Mouse (Mus musculus): ENCODE measurements at regions not wholly inside any gene's neighbourhood (a gene's known extent, or its start where the extent isn't known, plus 50 kb on each side); places are given as distances from the start of the nearest gene placed in this dataset.

- Histone ChIP-seq H3K36me3 (ENCODE audit: insufficient read depth, low read length) (no peaks in the 10 kb centered on the region), H3K27me3 (ENCODE audit: insufficient read depth, low read length) (no peaks in the 10 kb centered on the region), H3K4me1 (replicated peaks; ENCODE audit: low read depth, low read length) (peaks cover 82% of the 10 kb centered on the region), H3K9me3 (ENCODE audit: low read length) (peaks cover 3% of the 10 kb centered on the region; the same call in 1 of the 2 replicates), H3K4me3 (replicated peaks; ENCODE audit: low read length) (no peak overlapping the region)
- TF ChIP-seq CTCF (conservative IDR thresholded peaks at IDR 0.05; ENCODE audit: low read length) (no peak), POU5F1 (IDR thresholded peaks at IDR 0.05; ENCODE audit: borderline replicate concordance, low read length) (no peak), NANOG (IDR thresholded peaks at IDR 0.05; ENCODE audit: borderline replicate concordance, low read length) (no peak)
Observed at GRCm38 (mm10) chr6:100429511-100429910, 142.2 kb upstream of the Rybp start.

DNA sequence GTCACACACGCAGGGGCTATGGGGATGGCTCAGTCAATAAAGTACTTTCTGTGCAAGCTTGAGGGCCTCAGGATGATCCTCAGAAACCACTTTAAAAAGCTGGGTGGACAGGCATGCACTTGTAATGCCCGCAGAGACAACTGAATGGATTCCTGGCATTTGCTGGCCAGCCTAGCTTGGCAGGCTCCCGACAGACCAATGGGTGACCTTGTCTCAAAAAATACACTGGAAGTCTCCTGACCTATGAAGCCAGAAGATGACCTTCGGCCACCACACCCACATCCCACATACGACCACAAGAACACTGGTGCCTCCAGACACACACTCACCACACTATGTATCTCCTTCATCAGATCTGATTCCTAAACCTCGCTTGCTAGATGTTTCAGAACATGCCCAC, 141.5 kb upstream of the Rybp start:
- Histone ChIP-seq H3K4me3 (replicated peaks; ENCODE audit: low read length) (no peak overlapping the region), H3K36me3 (ENCODE audit: insufficient read depth, low read length) (no peaks in the 10 kb centered on the region), H3K27me3 (ENCODE audit: insufficient read depth, low read length) (no peaks in the 10 kb centered on the region), H3K9me3 (ENCODE audit: low read length) (no peaks in the 10 kb centered on the region), H3K4me1 (replicated peaks; ENCODE audit: low read depth, low read length) (peaks cover 87% of the 10 kb centered on the region)
- TF ChIP-seq NANOG (IDR thresholded peaks at IDR 0.05; ENCODE audit: borderline replicate concordance, low read length) (no peak), POU5F1 (IDR thresholded peaks at IDR 0.05; ENCODE audit: borderline replicate concordance, low read length) (no peak)

GRCm38 (mm10) chr6:100425551-100425950, 138.3 kb upstream of the Rybp start:
- H3K36me3 ChIP-seq (ENCODE audit: insufficient read depth, low read length), result no peaks in the 10 kb centered on the region
- TF ChIP-seq POU5F1 (IDR thresholded peaks at IDR 0.05; ENCODE audit: borderline replicate concordance, low read length) (no peak), NANOG (IDR thresholded peaks at IDR 0.05; ENCODE audit: borderline replicate concordance, low read length) (no peak), CTCF (conservative IDR thresholded peaks at IDR 0.05; ENCODE audit: low read length) (no peak)
- H3K9me3 ChIP-seq (ENCODE audit: low read length), result no peaks in the 10 kb centered on the region
- H3K27me3 ChIP-seq (ENCODE audit: insufficient read depth, low read length), result no peaks in the 10 kb centered on the region
- 0 out of 2 replicates have a peak overlapping the region, but pooled peaks have one; percentile 24 for H3K4me3 ChIP-seq (replicated peaks; ENCODE audit: low read length)
- peaks cover 88% of the 10 kb centered on the region for H3K4me1 ChIP-seq (replicated peaks; ENCODE audit: low read depth, low read length)

GRCm38 (mm10) chr6:100424788-100425403, 137.6 kb upstream of the Rybp start:
- peaks cover 88% of the 10 kb centered on the region for H3K4me1 ChIP-seq (replicated peaks; ENCODE audit: low read depth, low read length)
- TF ChIP-seq CTCF (conservative IDR thresholded peaks at IDR 0.05; ENCODE audit: low read length), result no peak
- TF ChIP-seq NANOG (IDR thresholded peaks at IDR 0.05; ENCODE audit: borderline replicate concordance, low read length), result no peak
- H3K9me3 ChIP-seq (ENCODE audit: low read length), result no peaks in the 10 kb centered on the region
- H3K27me3 ChIP-seq (ENCODE audit: insufficient read depth, low read length), result no peaks in the 10 kb centered on the region
- H3K36me3 ChIP-seq (ENCODE audit: insufficient read depth, low read length), result no peaks in the 10 kb centered on the region
- H3K4me3 ChIP-seq (replicated peaks; ENCODE audit: low read length), result peak overlapping the region; percentile 57

GRCm38 (mm10) chr6:100424181-100424580, 136.9 kb upstream of the Rybp start:
- Histone ChIP-seq H3K9me3 (ENCODE audit: low read length) (no peaks in the 10 kb centered on the region), H3K4me1 (replicated peaks; ENCODE audit: low read depth, low read length) (peaks cover 88% of the 10 kb centered on the region)

GRCm38 (mm10) chr6:100423636-100424035, 136.4 kb upstream of the Rybp start:
- peak overlapping the region; percentile 57 for H3K4me3 ChIP-seq (replicated peaks; ENCODE audit: low read length)
- H3K9me3 ChIP-seq (ENCODE audit: low read length), result peaks cover 2% of the 10 kb centered on the region; the same call in 1 of the 2 replicates
- TF ChIP-seq NANOG (IDR thresholded peaks at IDR 0.05; ENCODE audit: borderline replicate concordance, low read length) (no peak), CTCF (conservative IDR thresholded peaks at IDR 0.05; ENCODE audit: low read length) (no peak), POU5F1 (IDR thresholded peaks at IDR 0.05; ENCODE audit: borderline replicate concordance, low read length) (no peak)
- H3K4me1 ChIP-seq (replicated peaks; ENCODE audit: low read depth, low read length), result peaks cover 88% of the 10 kb centered on the region
- H3K27me3 ChIP-seq (ENCODE audit: insufficient read depth, low read length), result no peaks in the 10 kb centered on the region
- H3K36me3 ChIP-seq (ENCODE audit: insufficient read depth, low read length), result no peaks in the 10 kb centered on the region

More at GRCm38 (mm10) chr6:100424181-100424580, 136.9 kb upstream of the Rybp start:
- Histone ChIP-seq H3K4me3 (replicated peaks; ENCODE audit: low read length) (peak overlapping the region; percentile 57), H3K36me3 (ENCODE audit: insufficient read depth, low read length) (no peaks in the 10 kb centered on the region), H3K27me3 (ENCODE audit: insufficient read depth, low read length) (no peaks in the 10 kb centered on the region)
- no peak for TF ChIP-seq POU5F1 (IDR thresholded peaks at IDR 0.05; ENCODE audit: borderline replicate concordance, low read length)
- no peak for TF ChIP-seq NANOG (IDR thresholded peaks at IDR 0.05; ENCODE audit: borderline replicate concordance, low read length)
- TF ChIP-seq CTCF (conservative IDR thresholded peaks at IDR 0.05; ENCODE audit: low read length), result no peak

GRCm38 (mm10) chr6:100422603-100423002, 135.3 kb upstream of the Rybp start:
- Histone ChIP-seq H3K27me3 (ENCODE audit: insufficient read depth, low read length) (no peaks in the 10 kb centered on the region), H3K36me3 (ENCODE audit: insufficient read depth, low read length) (no peaks in the 10 kb centered on the region), H3K4me3 (replicated peaks; ENCODE audit: low read length) (peak overlapping the region; percentile 59), H3K4me1 (replicated peaks; ENCODE audit: low read depth, low read length) (peaks cover 91% of the 10 kb centered on the region), H3K9me3 (ENCODE audit: low read length) (peaks cover 5% of the 10 kb centered on the region; the same call in 1 of the 2 replicates)
- TF ChIP-seq NANOG (IDR thresholded peaks at IDR 0.05; ENCODE audit: borderline replicate concordance, low read length), result no peak

GRCm38 (mm10) chr6:100421706-100422578, 134.7 kb upstream of the Rybp start:
- TF ChIP-seq POU5F1 (IDR thresholded peaks at IDR 0.05; ENCODE audit: borderline replicate concordance, low read length), result no peak
- TF ChIP-seq CTCF (conservative IDR thresholded peaks at IDR 0.05; ENCODE audit: low read length), result no peak
- peak; percentile 86 for TF ChIP-seq NANOG (IDR thresholded peaks at IDR 0.05; ENCODE audit: borderline replicate concordance, low read length)
- Histone ChIP-seq H3K4me3 (replicated peaks; ENCODE audit: low read length) (peak overlapping the region; percentile 59), H3K36me3 (ENCODE audit: insufficient read depth, low read length) (no peaks in the 10 kb centered on the region), H3K27me3 (ENCODE audit: insufficient read depth, low read length) (no peaks in the 10 kb centered on the region), H3K9me3 (ENCODE audit: low read length) (peaks cover 5% of the 10 kb centered on the region; the same call in 1 of the 2 replicates), H3K4me1 (replicated peaks; ENCODE audit: low read depth, low read length) (peaks cover 92% of the 10 kb centered on the region)

All from E14TG2a.4 (cell line).